Mouse (Mus musculus) B cell, adult 2 months (primary cell): ENCODE data around the gene Yaf2.
"Not testable (repeated sequence)": the region's sequence is repeated elsewhere in the genome, so short reads cannot be mapped to it uniquely, and the experiment has no call there.

Experiments used
- DNase-seq, 2 experiments: peaks; one replicate each; pipeline ENCODE4 v3.0.0; 2022

The Yaf2 gene

GRCm38 (mm10) chr15:93336925-93337761, at the start of gene Yaf2:
Gene Yaf2 (minus strand): TSS chr15:93336935.
- peak; percentile 82 to 84 for DNase-seq

GRCm38 (mm10) chr15:93381337-93381736, 44.6 kb upstream of the Yaf2 start:
- no peak for DNase-seq

- DNase-seq = peak; percentile 28 to 40
Observed at GRCm38 (mm10) chr15:93379177-93379576, 42.4 kb upstream of the Yaf2 start.

GRCm38 (mm10) chr15:93375696-93376095, 39.0 kb upstream of the Yaf2 start:
- no peak for DNase-seq

- not testable (repeated sequence) for DNase-seq
Observed at GRCm38 (mm10) chr15:93372525-93373119, 35.9 kb upstream of the Yaf2 start.

GRCm38 (mm10) chr15:93371838-93372237, 35.1 kb upstream of the Yaf2 start:
- DNase-seq = peak; percentile 16

- DNase-seq = no peak
Observed at GRCm38 (mm10) chr15:93368558-93368957, 31.8 kb upstream of the Yaf2 start.

- no peak for DNase-seq
Observed at GRCm38 (mm10) chr15:93365561-93365960, 28.8 kb upstream of the Yaf2 start.

- DNase-seq = no peak
Observed at GRCm38 (mm10) chr15:93358346-93359095, 21.8 kb upstream of the Yaf2 start.

- no peak for DNase-seq
Observed at GRCm38 (mm10) chr15:93340630-93341379, 4.1 kb upstream of the Yaf2 start.

- no peak for DNase-seq
Observed at GRCm38 (mm10) chr15:93336658-93336924, 144 bp downstream of the Yaf2 start.

GRCm38 (mm10) chr15:93335821-93336657, 696 bp downstream of the Yaf2 start:
- DNase-seq = peak; percentile 44 to 52

- no peak for DNase-seq
Observed at GRCm38 (mm10) chr15:93331256-93331655, 5.5 kb downstream of the Yaf2 start.

GRCm38 (mm10) chr15:93327235-93327634, 9.5 kb downstream of the Yaf2 start:
- DNase-seq = no peak

- DNase-seq = no peak
Observed at GRCm38 (mm10) chr15:93326651-93327050, 10.1 kb downstream of the Yaf2 start.

- DNase-seq = no peak
Observed at GRCm38 (mm10) chr15:93325360-93325759, 11.4 kb downstream of the Yaf2 start.

GRCm38 (mm10) chr15:93318781-93319180, 18.0 kb downstream of the Yaf2 start:
- no peak for DNase-seq

GRCm38 (mm10) chr15:93310304-93310703, 26.4 kb downstream of the Yaf2 start:
- DNase-seq = not testable (repeated sequence)

GRCm38 (mm10) chr15:93298197-93298596, 38.5 kb downstream of the Yaf2 start:
- no peak for DNase-seq

GRCm38 (mm10) chr15:93294483-93294882, 42.3 kb downstream of the Yaf2 start:
- no peak for DNase-seq

GRCm38 (mm10) chr15:93288321-93288720, 48.4 kb downstream of the Yaf2 start:
- no peak for DNase-seq

- DNase-seq = no peak
Observed at GRCm38 (mm10) chr15:93287628-93288027, 49.1 kb downstream of the Yaf2 start.
